Mouse (Mus musculus) lung, embryonic 15.5 days (tissue): ENCODE results near the gene Wdr45. TPM values are rescaled to one million over a fixed set of nuclear protein-coding genes. Genes with fewer than 3 reads are reported as not detected.
"Not testable (repeated sequence)": the region's sequence is repeated elsewhere in the genome, so short reads cannot be mapped to it uniquely, and the experiment has no call there.

ENCODE experiments used
- ATAC-seq: fragments of 200-750 bp; cut with Nextera tagmentation; 2 replicates; pipeline ENCODE4 v1.8.0; 2017; ENCODE audit warnings: moderate number of reproducible peaks, borderline replicate concordance; ENCODE audit not compliant: low FRiP score, low TSS enrichment; ENCODE audit errors: extremely low read depth
- H3K27ac ChIP-seq: fragments of 300-500 bp; sonication (generic); 2 replicates; pipeline ENCODE4 v1.5.1; 2015; ENCODE audit warnings: moderate library complexity, mild to moderate bottlenecking, inconsistent platforms
- H3K27me3 ChIP-seq: fragments of 300-500 bp; sonication (generic); 2 replicates; pipeline ENCODE4 v1.6.1; 2015; ENCODE audit warnings: inconsistent platforms
- H3K36me3 ChIP-seq: fragments of 300-500 bp; sonication (generic); 2 replicates; pipeline ENCODE4 v1.6.1; 2015; ENCODE audit warnings: inconsistent platforms
- H3K4me1 ChIP-seq: fragments of 300-500 bp; sonication (generic); 2 replicates; pipeline ENCODE4 v1.6.1; 2015; ENCODE audit warnings: inconsistent platforms
- H3K4me2 ChIP-seq: fragments of 300-500 bp; sonication (generic); 2 replicates; pipeline ENCODE4 v1.6.1; 2015; ENCODE audit warnings: inconsistent platforms, mild to moderate bottlenecking, moderate library complexity
- H3K4me3 ChIP-seq: fragments of 300-500 bp; sonication (generic); 2 replicates; pipeline ENCODE4 v1.5.1; 2015; ENCODE audit warnings: mild to moderate bottlenecking, inconsistent platforms
- H3K9ac ChIP-seq: fragments of 300-500 bp; sonication (generic); 2 replicates; pipeline ENCODE4 v1.6.1; 2015; ENCODE audit warnings: inconsistent platforms
- H3K9me3 ChIP-seq: fragments of 300-500 bp; sonication (generic); 2 replicates; pipeline ENCODE4 v1.6.1; 2016; ENCODE audit warnings: inconsistent platforms
- WGBS: fragments of 180-500 bp; shearing (Covaris S2); methylation state at CpG from one replicate; pipeline ENCODE4 v1.1.7; 2015; 5-methylcytosine and 5-hydroxymethylcytosine counted together
- polyA plus RNA-seq: library from polyadenylated mRNA; unstranded; fragments of >200 nt; fragmentation: Nextera tagmentation; extraction: Ambion mirVana; gene quantifications from 2 replicates; pipeline ENCODE4 v1.2.1, GENCODE M21; 2015

Wdr45 gene
- 69.6 and 79.5 TPM in 2 replicates for polyA plus RNA-seq

DNA sequence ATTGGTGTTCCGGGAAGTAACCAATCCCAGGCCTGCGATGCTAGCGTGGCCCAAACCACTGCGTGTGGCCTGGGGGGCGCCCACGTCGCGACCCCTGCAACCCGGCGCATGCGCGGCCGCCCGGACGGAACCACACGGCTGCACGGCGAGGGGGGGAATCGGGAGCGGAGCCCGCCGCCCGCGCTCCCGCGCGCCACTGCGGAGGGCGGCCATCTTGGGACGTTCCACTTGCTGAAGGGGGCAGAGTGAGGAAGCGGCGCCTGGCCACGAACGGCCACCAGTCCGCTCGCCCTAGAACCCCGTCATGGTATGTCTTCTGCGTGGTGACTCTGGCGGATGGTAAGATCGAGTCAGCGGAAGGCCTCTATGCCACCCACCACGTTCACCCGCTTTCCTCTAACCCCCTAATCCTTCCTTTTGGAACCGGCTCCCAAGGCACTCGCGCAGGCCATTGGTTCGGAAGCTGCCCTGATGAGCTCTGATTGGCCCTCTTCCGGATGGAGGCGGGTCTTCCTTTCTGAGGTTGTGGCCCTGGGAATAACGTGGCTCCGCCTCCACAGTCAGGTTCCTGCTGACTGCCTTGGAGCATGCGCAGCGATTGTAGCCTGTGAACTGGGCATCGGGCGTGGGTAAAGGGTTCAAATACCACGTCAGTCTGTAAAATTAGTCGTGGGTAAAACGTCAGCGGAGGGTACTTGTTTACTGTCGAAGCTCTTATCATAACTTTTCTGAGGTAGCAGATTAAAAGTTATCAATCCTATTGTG, at the start of gene Wdr45:
Wdr45 (plus strand) TSS at position 199 of the 765 bp plus-strand sequence.
- not testable (repeated sequence) for H3K27ac ChIP-seq, H3K9me3 ChIP-seq, H3K27me3 ChIP-seq, H3K4me1 ChIP-seq, H3K36me3 ChIP-seq
- peak; percentile 97 for ATAC-seq
- Histone ChIP-seq H3K4me3 (peak within 1 kb of the TSS; percentile 37), H3K4me2 (peak within 1 kb of the TSS; percentile 50), H3K9ac (0 out of 2 replicates have a peak within 1 kb of the TSS, but pooled peaks have one; percentile 22)
- 14% methylated on average over 25 of the region's 60 CpGs for WGBS

DNA sequence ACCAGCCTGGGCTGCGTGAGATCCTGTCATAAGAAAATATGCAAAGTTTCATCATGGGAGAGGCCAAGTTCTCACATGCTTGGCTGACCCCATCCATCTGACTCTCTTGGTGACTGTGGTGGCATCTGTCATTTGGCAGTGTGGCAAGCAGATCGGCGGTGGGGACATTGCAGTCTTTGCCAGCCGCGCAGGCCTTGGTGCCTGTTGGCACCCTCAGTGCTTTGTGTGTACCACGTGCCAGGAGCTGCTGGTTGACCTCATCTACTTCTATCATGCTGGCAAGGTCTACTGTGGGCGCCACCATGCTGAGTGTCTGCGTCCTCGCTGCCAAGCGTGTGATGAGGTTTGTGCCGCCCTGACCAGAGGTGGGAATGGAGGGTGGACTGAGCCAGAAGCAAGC, 49.3 kb upstream of the Wdr45 start:
- ATAC-seq: no peak
- peaks cover 11% of the 10 kb centered on the region; the same call in 1 of the 2 replicates for H3K36me3 ChIP-seq
- WGBS: 89% methylated on average over 11 of the region's 11 CpGs
- H3K27me3 ChIP-seq: no peaks in the 10 kb centered on the region
- H3K27ac ChIP-seq: no peak overlapping the region
- no peak overlapping the region for H3K4me2 ChIP-seq
- H3K4me3 ChIP-seq: no peak overlapping the region
- no peaks in the 10 kb centered on the region for H3K4me1 ChIP-seq
- no peaks in the 10 kb centered on the region for H3K9me3 ChIP-seq
- no peak overlapping the region for H3K9ac ChIP-seq

DNA sequence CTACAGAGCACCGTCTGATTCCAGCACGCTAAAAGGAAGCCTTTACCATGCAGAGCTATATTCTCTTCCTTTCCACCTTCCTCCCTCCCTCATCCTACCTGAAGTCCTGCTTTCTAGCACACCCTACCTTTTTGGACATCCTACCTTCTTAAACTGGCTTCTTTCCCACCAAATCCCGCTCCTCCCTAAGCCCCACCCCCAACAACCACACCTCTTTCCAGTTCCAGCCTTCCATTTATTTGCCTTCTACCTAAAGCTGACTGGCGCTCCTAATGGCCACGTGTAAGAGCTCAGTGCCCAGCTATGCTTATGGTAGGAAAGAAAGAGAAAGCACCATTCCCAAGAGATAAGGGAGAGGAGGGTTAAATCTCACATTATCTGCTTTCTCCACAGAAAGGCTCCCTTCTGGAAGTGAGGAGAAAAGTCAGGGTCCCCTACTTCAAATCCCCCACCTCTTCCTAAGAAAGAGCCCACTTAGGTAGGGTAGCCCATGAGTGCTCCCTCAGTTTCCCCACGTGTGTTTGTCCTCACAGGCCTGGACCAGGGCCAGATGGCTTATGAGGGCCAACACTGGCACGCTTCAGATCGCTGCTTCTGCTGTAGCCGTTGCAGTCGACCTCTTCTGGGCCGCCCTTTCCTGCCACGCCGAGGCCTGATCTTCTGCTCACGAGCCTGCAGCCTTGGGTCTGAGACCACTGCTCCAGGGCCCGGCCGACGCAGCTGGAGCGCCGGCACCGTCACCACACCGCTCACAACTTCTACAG, 48.2 kb upstream of the Wdr45 start:
- no peaks in the 10 kb centered on the region for H3K27me3 ChIP-seq
- no peaks in the 10 kb centered on the region for H3K4me1 ChIP-seq
- no peak overlapping the region for H3K27ac ChIP-seq
- ATAC-seq: no peak
- H3K4me2 ChIP-seq: no peak overlapping the region
- 72% methylated on average over 21 of the region's 21 CpGs for WGBS
- H3K4me3 ChIP-seq: no peak overlapping the region
- peaks cover 11% of the 10 kb centered on the region; the same call in 1 of the 2 replicates for H3K36me3 ChIP-seq
- H3K9me3 ChIP-seq: no peaks in the 10 kb centered on the region
- H3K9ac ChIP-seq: no peak overlapping the region

DNA sequence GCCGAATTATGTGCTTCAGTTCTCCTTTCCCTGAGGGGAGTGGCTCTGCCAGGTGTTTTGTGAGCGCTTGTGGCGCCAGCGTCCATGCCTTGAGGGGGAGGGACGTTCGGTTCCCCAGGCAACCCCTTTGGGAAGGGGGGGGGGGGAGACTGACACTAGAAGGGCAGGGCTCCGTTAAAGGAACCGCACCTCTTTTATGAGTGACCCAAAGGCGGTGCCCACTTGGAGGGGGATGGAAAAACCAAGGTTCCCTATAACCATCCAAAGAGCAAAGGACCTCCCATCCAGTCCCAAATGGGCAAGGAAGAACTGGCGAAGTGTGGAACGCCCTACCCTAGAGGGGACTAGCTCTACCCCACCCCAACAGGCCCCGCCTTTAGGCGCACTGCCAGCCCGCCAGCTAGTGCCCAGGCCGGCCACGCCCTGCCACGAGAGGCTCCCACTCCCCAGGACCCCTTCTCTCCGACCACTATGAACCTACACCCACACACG, 43.7 kb upstream of the Wdr45 start:
- Histone ChIP-seq H3K9ac (peak overlapping the region; percentile 50), H3K4me2 (peak overlapping the region; percentile 56), H3K4me3 (peak overlapping the region; percentile 55), H3K27ac (peak overlapping the region; percentile 92), H3K9me3 (no peaks in the 10 kb centered on the region), H3K36me3 (peaks cover 8% of the 10 kb centered on the region; the same call in 1 of the 2 replicates), H3K27me3 (no peaks in the 10 kb centered on the region), H3K4me1 (peaks cover 16% of the 10 kb centered on the region)
- ATAC-seq: peak; percentile 78
- WGBS: 12% methylated on average over 12 of the region's 19 CpGs

DNA sequence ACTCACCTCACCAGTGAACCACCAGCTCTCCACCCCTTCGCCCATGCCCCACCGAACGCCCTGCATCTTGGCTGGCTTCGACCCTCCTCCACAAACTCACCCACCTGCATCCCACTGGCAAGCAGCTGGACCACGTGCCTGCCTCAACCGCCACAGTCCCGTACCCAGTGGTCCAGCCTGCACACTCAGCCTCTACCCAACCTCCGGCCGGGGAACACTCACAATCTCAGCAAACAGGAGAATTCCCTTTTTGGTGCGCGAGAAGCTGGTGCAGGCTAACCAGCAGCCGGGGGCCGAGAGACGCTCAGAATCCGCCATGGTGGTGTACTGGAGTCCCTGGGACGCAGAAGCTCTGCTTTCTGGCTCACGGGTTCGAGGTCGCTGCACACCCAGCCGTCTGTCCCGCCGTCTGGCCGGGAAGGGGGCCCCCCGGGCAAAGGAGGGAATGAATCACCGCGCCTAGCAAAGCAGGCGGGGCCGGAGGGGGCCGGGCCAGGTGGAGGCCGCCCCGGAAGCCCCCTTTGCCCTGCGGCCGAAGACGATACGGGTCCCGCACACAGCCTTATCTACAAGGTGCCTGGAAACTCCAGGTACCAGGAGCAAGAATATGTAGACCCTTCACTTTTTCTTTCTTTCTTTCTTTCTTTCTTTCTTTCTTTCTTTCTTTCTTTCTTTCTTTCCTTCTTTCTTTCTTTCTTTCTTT, 43.1 kb upstream of the Wdr45 start, which contains the start of gene Plp2:
Plp2 (minus strand) TSS at position 470 of the 703 bp plus-strand sequence.
- ATAC-seq: peak; percentile 29
- peak within 1 kb of the TSS; percentile 56 for H3K4me2 ChIP-seq
- peak within 1 kb of the TSS; percentile 50 for H3K9ac ChIP-seq
- peaks cover 16% of the 10 kb centered on the region for H3K4me1 ChIP-seq
- no peaks in the 10 kb centered on the region for H3K27me3 ChIP-seq
- peak within 1 kb of the TSS; percentile 55 for H3K4me3 ChIP-seq
- 26% methylated on average over 28 of the region's 36 CpGs for WGBS
- H3K9me3 ChIP-seq: no peaks in the 10 kb centered on the region
- H3K36me3 ChIP-seq: peaks cover 8% of the 10 kb centered on the region; the same call in 1 of the 2 replicates
- H3K27ac ChIP-seq: peak within 1 kb of the TSS; percentile 92

DNA sequence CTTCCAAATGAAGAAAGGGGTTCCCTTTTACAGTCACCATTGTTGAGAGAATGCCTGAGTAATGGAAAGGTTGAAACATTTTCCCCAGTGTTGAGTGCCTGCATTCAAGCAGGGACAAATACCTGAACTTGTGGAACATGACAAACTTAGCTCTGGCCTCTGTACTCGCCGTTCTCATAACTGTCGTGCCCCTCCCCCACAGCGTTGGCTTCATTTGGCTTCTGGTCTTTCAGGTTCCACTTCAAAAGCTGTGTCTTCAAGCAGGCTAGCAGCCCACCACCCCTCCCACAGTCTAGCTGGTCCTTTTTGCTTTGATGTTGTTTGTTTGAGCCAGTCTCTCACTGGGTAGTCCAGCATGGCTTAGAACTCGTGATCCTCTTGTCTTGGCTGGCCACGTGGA, 41.4 kb upstream of the Wdr45 start:
- no peaks in the 10 kb centered on the region; the same call in 1 of the 2 replicates for H3K36me3 ChIP-seq
- ATAC-seq: no peak
- H3K4me1 ChIP-seq: peaks cover 16% of the 10 kb centered on the region
- H3K9me3 ChIP-seq: no peaks in the 10 kb centered on the region
- no peak overlapping the region for H3K27ac ChIP-seq
- no peak overlapping the region for H3K4me2 ChIP-seq
- H3K4me3 ChIP-seq: no peak overlapping the region
- 32% methylated on average over 6 of the region's 6 CpGs for WGBS
- no peaks in the 10 kb centered on the region for H3K27me3 ChIP-seq
- no peak overlapping the region for H3K9ac ChIP-seq

DNA sequence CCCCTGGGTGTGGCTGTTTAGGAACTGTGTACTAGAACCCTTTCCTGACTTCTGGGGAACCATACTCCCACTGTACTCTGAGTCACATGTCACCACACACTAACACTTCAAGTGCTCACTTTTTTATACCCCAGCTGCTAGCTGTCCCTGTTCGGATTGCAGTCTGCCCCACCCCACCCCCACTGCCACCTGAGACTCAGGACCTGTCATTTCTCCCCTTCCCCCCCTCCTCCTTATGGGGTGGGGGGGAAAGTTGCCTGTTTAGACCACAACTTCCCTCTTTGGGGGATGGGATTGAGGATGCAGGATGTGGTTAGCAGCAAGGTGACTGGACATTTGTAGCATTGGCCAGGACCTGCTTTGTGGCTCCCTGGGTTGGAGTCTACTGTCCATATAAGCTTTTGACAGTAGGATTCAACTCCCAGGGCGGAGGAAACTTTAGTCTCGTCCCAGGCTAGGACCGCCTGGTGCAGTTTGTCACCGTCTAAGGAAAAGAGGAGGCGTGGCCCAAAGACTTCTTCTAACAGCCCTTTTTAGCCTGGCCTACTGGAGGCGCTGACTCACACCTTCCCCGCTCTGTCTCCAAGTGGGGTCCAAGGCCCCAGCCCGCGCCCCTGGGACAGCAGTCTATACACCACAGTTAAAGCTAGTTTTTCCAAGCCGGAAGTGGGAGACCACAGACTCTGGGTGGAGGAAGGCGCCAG, 40.4 kb upstream of the Wdr45 start:
- Histone ChIP-seq H3K27me3 (no peaks in the 10 kb centered on the region), H3K36me3 (no peaks in the 10 kb centered on the region), H3K4me2 (peak overlapping the region; percentile 56), H3K4me1 (peaks cover 16% of the 10 kb centered on the region), H3K4me3 (0 out of 2 replicates have a peak overlapping the region, but pooled peaks have one; percentile 25), H3K27ac (peak overlapping the region; percentile 62), H3K9ac (peak overlapping the region; percentile 34; the same call in 1 of the 2 replicates), H3K9me3 (no peaks in the 10 kb centered on the region)
- no peak; the same call in 1 of the 2 replicates for ATAC-seq
- WGBS: 24% methylated on average over 12 of the region's 12 CpGs

DNA sequence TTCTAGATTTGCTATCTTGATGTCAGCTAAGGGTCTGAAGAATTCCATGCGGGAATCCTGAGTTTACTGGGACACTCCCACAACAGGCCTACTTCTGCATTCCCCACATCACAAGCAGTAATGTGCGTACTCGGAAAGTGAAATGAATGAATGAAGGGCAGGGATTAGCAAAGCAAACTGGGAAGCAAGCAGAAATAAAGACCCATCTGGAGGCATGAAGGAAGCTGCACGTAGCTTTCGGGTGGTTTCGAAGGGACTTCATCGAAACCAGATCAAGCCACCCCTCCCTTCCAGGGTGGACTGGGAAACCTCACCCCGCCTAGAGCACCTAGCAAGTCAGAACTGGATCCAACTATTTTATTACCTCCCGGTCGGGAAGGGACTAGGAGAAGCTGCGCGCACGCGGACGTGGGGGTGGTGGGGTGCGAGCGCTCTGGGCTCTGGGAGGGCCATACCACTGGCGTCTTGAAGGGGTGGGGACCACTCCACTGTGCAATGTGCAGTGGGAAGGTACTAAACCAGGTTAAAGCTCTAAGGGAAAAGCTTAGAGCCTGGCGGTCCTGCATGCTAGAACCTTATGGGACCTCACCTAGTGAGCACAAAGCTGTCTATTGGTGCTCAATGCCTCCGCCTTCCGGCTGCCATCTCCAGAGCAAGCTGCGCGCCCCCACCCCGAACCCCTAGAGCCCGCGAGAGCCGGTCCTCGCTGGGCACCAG, 39.7 kb upstream of the Wdr45 start:
- Histone ChIP-seq H3K4me2 (peak overlapping the region; percentile 56), H3K4me1 (peaks cover 16% of the 10 kb centered on the region), H3K27me3 (no peaks in the 10 kb centered on the region), H3K4me3 (peak overlapping the region; percentile 25), H3K36me3 (no peaks in the 10 kb centered on the region), H3K9me3 (no peaks in the 10 kb centered on the region), H3K27ac (peak overlapping the region; percentile 62), H3K9ac (peak overlapping the region; percentile 34)
- WGBS: 28% methylated on average over 28 of the region's 28 CpGs
- ATAC-seq: 0 out of 2 replicates have a peak, but pooled peaks have one; percentile 5

DNA sequence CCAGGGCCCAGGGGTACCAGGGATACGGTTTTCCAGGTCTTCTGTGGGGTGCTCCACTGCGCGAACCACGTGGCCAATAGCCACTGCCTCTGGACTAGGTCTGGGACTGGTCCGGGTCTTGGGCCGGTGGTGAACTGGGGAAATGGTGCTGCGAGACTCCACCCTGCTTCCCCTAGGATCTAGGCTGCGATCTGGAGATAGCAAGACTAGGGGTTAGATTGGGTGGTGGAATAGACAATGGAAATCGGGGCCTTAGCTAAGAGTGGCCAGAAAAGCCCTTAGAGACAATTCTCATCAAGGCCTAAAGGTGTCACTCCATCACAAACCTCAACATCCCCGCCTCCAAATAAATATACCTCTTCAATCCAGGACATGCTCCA, 39.1 kb upstream of the Wdr45 start:
- H3K27me3 ChIP-seq: no peaks in the 10 kb centered on the region
- peak overlapping the region; percentile 25 for H3K4me3 ChIP-seq
- peak overlapping the region; percentile 34 for H3K9ac ChIP-seq
- no peaks in the 10 kb centered on the region for H3K9me3 ChIP-seq
- no peaks in the 10 kb centered on the region for H3K36me3 ChIP-seq
- peak overlapping the region; percentile 62 for H3K27ac ChIP-seq
- H3K4me2 ChIP-seq: peak overlapping the region; percentile 56
- H3K4me1 ChIP-seq: peaks cover 16% of the 10 kb centered on the region
- WGBS: 31% methylated on average over 10 of the region's 10 CpGs
- no peak for ATAC-seq

DNA sequence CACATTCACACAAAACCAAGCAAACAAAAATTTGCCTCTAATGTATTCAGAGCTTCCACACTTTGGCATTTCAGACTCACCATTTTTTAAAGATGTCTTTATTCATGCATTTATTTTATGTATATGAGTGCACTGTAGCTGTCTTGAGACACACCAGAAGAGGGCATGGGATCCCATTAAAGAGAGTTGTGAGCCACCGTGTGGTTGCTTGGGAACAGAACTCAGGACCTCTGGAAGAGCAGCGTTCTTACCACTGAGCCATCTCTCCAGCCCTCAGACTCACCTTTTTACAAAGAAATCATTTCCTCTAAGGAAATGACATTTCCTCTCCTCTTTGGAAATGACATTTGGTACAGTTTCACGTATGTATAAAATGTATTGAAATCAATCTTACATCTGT, 35.1 kb upstream of the Wdr45 start:
- Histone ChIP-seq H3K36me3 (no peaks in the 10 kb centered on the region), H3K4me3 (no peak overlapping the region), H3K4me2 (no peak overlapping the region; the same call in 1 of the 2 replicates), H3K27ac (no peak overlapping the region), H3K4me1 (peaks cover 10% of the 10 kb centered on the region), H3K27me3 (no peaks in the 10 kb centered on the region), H3K9me3 (no peaks in the 10 kb centered on the region), H3K9ac (no peak overlapping the region)
- no peak for ATAC-seq
- 33% methylated on average over 3 of the region's 3 CpGs for WGBS
